Mouse (Mus musculus) spleen, postnatal 4 days (tissue): ENCODE results near the gene Sox5.

Experiments used
- DNase-seq, 2 experiments: peaks; one replicate each; pipeline ENCODE4 v3.0.0; 2022; ENCODE audit warnings: low spot score in 2 of 2

Gene Sox5

GRCm38 (mm10) chr6:144716376-144716775 lies 65.4 kb downstream of the Sox5 start:
- DNase-seq: no peak

- DNase-seq: no peak
Observed at GRCm38 (mm10) chr6:144711841-144712240, 69.9 kb downstream of the Sox5 start.

GRCm38 (mm10) chr6:144710816-144711215 lies 71.0 kb downstream of the Sox5 start:
- DNase-seq: no peak

GRCm38 (mm10) chr6:144709614-144710180 lies 72.1 kb downstream of the Sox5 start:
- no peak for DNase-seq

- no peak for DNase-seq
Observed at GRCm38 (mm10) chr6:144708410-144708809, 73.4 kb downstream of the Sox5 start.

GRCm38 (mm10) chr6:144707976-144708375 lies 73.8 kb downstream of the Sox5 start:
- no peak for DNase-seq

GRCm38 (mm10) chr6:144704962-144705361 lies 76.8 kb downstream of the Sox5 start:
- DNase-seq: no peak

GRCm38 (mm10) chr6:144695660-144696059 lies 86.1 kb downstream of the Sox5 start:
- DNase-seq: no peak

- DNase-seq: no peak
Observed at GRCm38 (mm10) chr6:144693211-144693899, 88.4 kb downstream of the Sox5 start.

GRCm38 (mm10) chr6:144691298-144692041 lies 90.3 kb downstream of the Sox5 start:
- no peak for DNase-seq

- DNase-seq: no peak
Observed at GRCm38 (mm10) chr6:144689076-144689475, 92.7 kb downstream of the Sox5 start.

GRCm38 (mm10) chr6:144687681-144688080 lies 94.1 kb downstream of the Sox5 start:
- DNase-seq: peak in 1 of 2 experiments; percentile 37

- no peak for DNase-seq
Observed at GRCm38 (mm10) chr6:144681045-144681789, 100.6 kb downstream of the Sox5 start.

GRCm38 (mm10) chr6:144677491-144678133 lies 104.2 kb downstream of the Sox5 start:
- peak in 1 of 2 experiments; percentile 19 for DNase-seq

GRCm38 (mm10) chr6:144675111-144675510 lies 106.7 kb downstream of the Sox5 start:
- no peak for DNase-seq

- DNase-seq: no peak
Observed at GRCm38 (mm10) chr6:144673906-144674305, 107.9 kb downstream of the Sox5 start.

- DNase-seq: no peak
Observed at GRCm38 (mm10) chr6:144670433-144671167, 111.2 kb downstream of the Sox5 start.

- DNase-seq: no peak
Observed at GRCm38 (mm10) chr6:144666617-144667016, 115.2 kb downstream of the Sox5 start.

GRCm38 (mm10) chr6:144664765-144665164 lies 117.0 kb downstream of the Sox5 start:
- DNase-seq: no peak

GRCm38 (mm10) chr6:144663516-144664074 lies 118.2 kb downstream of the Sox5 start:
- no peak for DNase-seq
